Mouse (Mus musculus) granulocyte monocyte progenitor cell, adult 5-6 weeks (primary cell): Measurements from ENCODE around the gene Olfr549. TPM values are rescaled to one million over a fixed set of nuclear protein-coding genes. Genes with fewer than 3 reads are reported as not detected.

Experiments used
- ATAC-seq: replicated peaks from 2 replicates; pipeline ENCODE4 v1.8.0; 2016; ENCODE audit warnings: mild to moderate bottlenecking, moderate TSS enrichment, inconsistent platforms; ENCODE audit not compliant: poor library complexity, severe bottlenecking
- total RNA-seq, 2 experiments: library from RNA; stranded (forward) in 1 of 2; stranded (reverse) in 1 of 2; fragments of 200-712, 200-1000 nt in 1 of 2; fragments of >200 nt in 1 of 2; fragmentation: Nextera tagmentation in 1 of 2; gene quantifications; 2 replicates each; pipeline ENCODE4 v1.2.3; 2014 to 2017

Olfr549 gene
- total RNA-seq, 2 experiments from 2014 or later: not detected

- ATAC-seq: no peak; the same call in 1 of the 2 replicates
Observed at GRCm38 (mm10) chr7:102575998-102576397, 26.3 kb downstream of the Olfr549 start.

GRCm38 (mm10) chr7:102591786-102592185 lies 42.1 kb downstream of the Olfr549 start, which contains the start of gene Olfr551:
Gene Olfr551 (minus strand): TSS chr7:102591886.
- no peak for ATAC-seq

- ATAC-seq: peak; percentile 73
Observed at GRCm38 (mm10) chr7:102597378-102598031, 47.8 kb downstream of the Olfr549 start, which contains the start of gene Olfr552. Gene Olfr552 (plus strand): TSS chr7:102597770.

Other genes with a start within 250 kb of the Olfr549 start
- 171 and 252 TPM in 2 replicates for gene Rrm1, start 108.2 kb upstream of the Olfr549 start, total RNA-seq (2014; fragmentation: Nextera tagmentation)
- 642 and 757 TPM in 2 replicates for gene Rrm1, start 108.2 kb upstream of the Olfr549 start, total RNA-seq (2017)
- gene Olfr543, start 68.2 kb upstream of the Olfr549 start, total RNA-seq (2014; fragmentation: Nextera tagmentation): not detected in 2 replicates
- not detected in 2 replicates for gene Olfr543, start 68.2 kb upstream of the Olfr549 start, total RNA-seq (2017)
- not detected in 2 replicates for gene Olfr544, start 61.6 kb upstream of the Olfr549 start, total RNA-seq (2014; fragmentation: Nextera tagmentation)
- not detected in 2 replicates for gene Olfr544, start 61.6 kb upstream of the Olfr549 start, total RNA-seq (2017)
- not detected in 2 replicates for gene Olfr545, start 50.3 kb upstream of the Olfr549 start, total RNA-seq (2014; fragmentation: Nextera tagmentation)
- not detected in 2 replicates for gene Olfr545, start 50.3 kb upstream of the Olfr549 start, total RNA-seq (2017)
- gene Olfr547, start 15.1 kb upstream of the Olfr549 start, total RNA-seq (2014; fragmentation: Nextera tagmentation): not detected in 2 replicates
- not detected in 2 replicates for gene Olfr547, start 15.1 kb upstream of the Olfr549 start, total RNA-seq (2017)
- not detected in 2 replicates for gene Olfr548-ps1, start 9.0 kb upstream of the Olfr549 start, total RNA-seq (2014; fragmentation: Nextera tagmentation)
- gene Olfr548-ps1, start 9.0 kb upstream of the Olfr549 start, total RNA-seq (2017): not detected in 2 replicates
- 14.9 and 15.9 TPM in 2 replicates for gene Trim21, start 15.6 kb downstream of the Olfr549 start, total RNA-seq (2014; fragmentation: Nextera tagmentation)
- 31.5 and 33.5 TPM in 2 replicates for gene Trim21, start 15.6 kb downstream of the Olfr549 start, total RNA-seq (2017)
- not detected in 2 replicates for gene Olfr550, start 21.6 kb downstream of the Olfr549 start, total RNA-seq (2014; fragmentation: Nextera tagmentation)
- not detected in 2 replicates for gene Olfr550, start 21.6 kb downstream of the Olfr549 start, total RNA-seq (2017)
- gene Olfr551, start 42.0 kb downstream of the Olfr549 start, total RNA-seq (2014; fragmentation: Nextera tagmentation): not detected in 2 replicates
- not detected in 2 replicates for gene Olfr551, start 42.0 kb downstream of the Olfr549 start, total RNA-seq (2017)
- not detected in 2 replicates for gene Olfr552, start 47.9 kb downstream of the Olfr549 start, total RNA-seq (2014; fragmentation: Nextera tagmentation)
- 0.09 TPM in 1 of 2 replicates, not detected in the other for gene Olfr552, start 47.9 kb downstream of the Olfr549 start, total RNA-seq (2017)
- gene Olfr553, start 68.3 kb downstream of the Olfr549 start, total RNA-seq (2014; fragmentation: Nextera tagmentation): not detected in 2 replicates
- gene Olfr553, start 68.3 kb downstream of the Olfr549 start, total RNA-seq (2017): not detected in 2 replicates
- not detected in 2 replicates for gene Olfr554, start 88.6 kb downstream of the Olfr549 start, total RNA-seq (2014; fragmentation: Nextera tagmentation)
- not detected in 2 replicates for gene Olfr554, start 88.6 kb downstream of the Olfr549 start, total RNA-seq (2017)
- gene Olfr555, start 109.0 kb downstream of the Olfr549 start, total RNA-seq (2014; fragmentation: Nextera tagmentation): not detected in 2 replicates
- not detected in 2 replicates for gene Olfr555, start 109.0 kb downstream of the Olfr549 start, total RNA-seq (2017)
- gene Olfr556, start 115.0 kb downstream of the Olfr549 start, total RNA-seq (2014; fragmentation: Nextera tagmentation): not detected in 2 replicates
- gene Olfr556, start 115.0 kb downstream of the Olfr549 start, total RNA-seq (2017): not detected in 2 replicates
- 4.8 and 13.0 TPM in 2 replicates for gene Trim68, start 137.5 kb downstream of the Olfr549 start, total RNA-seq (2014; fragmentation: Nextera tagmentation)
- 5.7 and 6.1 TPM in 2 replicates for gene Trim68, start 137.5 kb downstream of the Olfr549 start, total RNA-seq (2017)
- gene Olfr557, start 146.0 kb downstream of the Olfr549 start, total RNA-seq (2014; fragmentation: Nextera tagmentation): not detected in 2 replicates
- not detected in 2 replicates for gene Olfr557, start 146.0 kb downstream of the Olfr549 start, total RNA-seq (2017)
- not detected in 2 replicates for gene Olfr558, start 152.3 kb downstream of the Olfr549 start, total RNA-seq (2014; fragmentation: Nextera tagmentation)
- not detected in 2 replicates for gene Olfr558, start 152.3 kb downstream of the Olfr549 start, total RNA-seq (2017)
- gene Olfr33, start 169.2 kb downstream of the Olfr549 start, total RNA-seq (2014; fragmentation: Nextera tagmentation): not detected in 2 replicates
- not detected in 2 replicates for gene Olfr33, start 169.2 kb downstream of the Olfr549 start, total RNA-seq (2017)
- not detected in 2 replicates for gene Olfr559, start 177.6 kb downstream of the Olfr549 start, total RNA-seq (2014; fragmentation: Nextera tagmentation)
- gene Olfr559, start 177.6 kb downstream of the Olfr549 start, total RNA-seq (2017): not detected in 2 replicates
- not detected in 2 replicates for gene Olfr560, start 209.5 kb downstream of the Olfr549 start, total RNA-seq (2014; fragmentation: Nextera tagmentation)
- gene Olfr560, start 209.5 kb downstream of the Olfr549 start, total RNA-seq (2017): not detected in 2 replicates
- not detected in 2 replicates for gene Olfr78, start 209.6 kb downstream of the Olfr549 start, total RNA-seq (2014; fragmentation: Nextera tagmentation)
- not detected in 2 replicates for gene Olfr78, start 209.6 kb downstream of the Olfr549 start, total RNA-seq (2017)
- not detected in 2 replicates for gene Olfr561, start 221.4 kb downstream of the Olfr549 start, total RNA-seq (2014; fragmentation: Nextera tagmentation)
- gene Olfr561, start 221.4 kb downstream of the Olfr549 start, total RNA-seq (2017): not detected in 2 replicates